Mouse (Mus musculus): Measurements from ENCODE around the gene Tmem25. TPM values are rescaled to one million over a fixed set of nuclear protein-coding genes. Genes with fewer than 3 reads are reported as not detected.

Gene Tmem25
- 0.17 TPM in 1 of 2 replicates, not detected in the other for polyA plus RNA-seq (2012)

DNA sequence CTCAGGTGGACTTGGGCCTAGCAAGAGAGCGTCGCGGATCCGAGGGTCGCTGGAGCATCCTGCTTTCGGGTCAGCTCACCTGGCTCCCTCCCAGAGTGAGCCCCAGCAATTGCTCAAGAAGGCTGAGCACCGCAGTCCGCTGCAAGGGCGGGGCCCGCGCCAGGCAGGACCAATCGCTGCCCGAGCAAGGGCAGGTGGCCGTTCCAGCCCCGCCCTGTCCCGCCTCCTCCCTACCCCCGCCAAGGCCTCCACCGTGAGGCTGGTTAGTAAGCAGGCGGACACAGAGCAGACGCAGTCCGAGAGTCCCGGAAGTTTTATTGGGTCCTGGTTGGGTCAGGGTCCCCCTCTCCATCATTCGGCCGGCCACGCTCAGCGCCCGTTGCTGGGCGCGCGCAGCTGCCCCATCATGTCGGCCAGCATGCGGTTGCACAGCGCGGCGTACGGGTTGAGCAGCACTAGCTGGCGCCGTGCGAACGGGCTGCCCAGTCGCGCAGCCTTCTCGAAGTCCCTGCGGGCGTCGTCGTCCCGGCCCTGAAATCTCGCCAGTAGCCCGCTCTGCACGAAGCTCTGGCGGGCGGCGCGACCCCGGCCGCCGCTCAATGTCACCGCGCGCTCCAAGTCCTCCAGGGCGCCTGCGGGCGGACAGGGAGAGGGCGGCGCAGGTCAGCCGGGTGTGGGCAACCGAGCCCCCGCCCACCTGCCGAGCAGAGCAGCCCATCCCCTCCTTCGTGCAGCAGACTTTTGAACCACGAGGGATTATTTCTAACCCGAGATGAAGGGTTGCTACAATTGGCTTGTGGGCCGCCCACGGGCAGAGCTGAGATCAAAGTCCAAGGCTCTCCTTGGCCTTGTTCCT is at the start of gene Tmem25:
TSS of gene Tmem25 (minus strand) at position 206 of the 856 bp plus-strand sequence.
- TF ChIP-seq GATA1 (IDR thresholded peaks at IDR 0.05; ENCODE audit: low read length): no peak

DNA sequence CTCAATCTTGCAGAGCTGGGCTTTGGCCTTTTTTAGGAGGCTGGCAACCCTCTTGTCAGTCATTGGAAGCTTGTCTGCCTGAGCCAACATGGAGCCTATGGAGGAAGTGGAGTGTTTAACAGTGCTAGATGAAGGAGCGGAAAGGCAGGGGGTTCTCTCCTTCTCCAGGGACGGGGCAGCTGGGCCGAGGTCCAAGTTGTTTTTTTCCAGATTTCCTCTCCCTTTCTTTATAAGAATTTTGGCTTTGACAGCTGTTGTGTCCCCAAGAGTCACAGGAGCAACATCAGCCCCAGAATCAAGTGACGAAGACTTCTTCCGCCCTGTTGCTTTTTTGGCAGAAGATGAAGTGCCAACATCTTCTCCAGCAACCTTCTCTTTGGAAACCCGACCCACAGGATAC is 48.3 kb upstream of the Tmem25 start:
- no peak for TF ChIP-seq GATA1 (IDR thresholded peaks at IDR 0.05; ENCODE audit: low read length)

- no peak for TF ChIP-seq GATA1 (IDR thresholded peaks at IDR 0.05; ENCODE audit: low read length)
Observed at GRCm38 (mm10) chr9:44841241-44841640, 42.1 kb upstream of the Tmem25 start.

DNA sequence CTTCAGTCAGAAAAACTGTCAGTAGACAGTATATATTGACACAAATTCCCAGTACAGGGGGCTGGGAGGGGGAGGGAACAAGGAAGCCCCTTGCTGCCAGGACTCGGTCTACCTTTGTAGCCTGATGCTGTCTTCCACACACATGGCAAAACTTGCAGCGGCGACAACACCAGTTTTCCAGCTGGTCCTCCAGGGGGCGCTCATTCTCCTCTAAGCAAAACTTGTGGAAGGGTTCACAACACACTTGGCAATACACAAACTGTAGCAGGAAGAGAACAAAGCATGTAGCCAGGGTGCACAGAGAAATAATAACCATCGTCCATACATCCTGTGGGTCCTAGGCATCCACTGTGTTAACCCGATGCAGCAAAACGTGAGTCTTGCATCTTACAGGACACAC is 37.3 kb upstream of the Tmem25 start:
- TF ChIP-seq GATA1 (IDR thresholded peaks at IDR 0.05; ENCODE audit: low read length): no peak

- no peak for TF ChIP-seq GATA1 (IDR thresholded peaks at IDR 0.05; ENCODE audit: low read length)
Observed at GRCm38 (mm10) chr9:44832356-44832755, 33.2 kb upstream of the Tmem25 start.

GRCm38 (mm10) chr9:44830506-44830905 is 31.4 kb upstream of the Tmem25 start:
- TF ChIP-seq GATA1 (IDR thresholded peaks at IDR 0.05; ENCODE audit: low read length): no peak

- no peak for TF ChIP-seq GATA1 (IDR thresholded peaks at IDR 0.05; ENCODE audit: low read length)
Observed at GRCm38 (mm10) chr9:44828944-44829343, 29.8 kb upstream of the Tmem25 start.

- TF ChIP-seq GATA1 (IDR thresholded peaks at IDR 0.05; ENCODE audit: low read length): no peak
Observed at GRCm38 (mm10) chr9:44826660-44827059, 27.6 kb upstream of the Tmem25 start.

DNA sequence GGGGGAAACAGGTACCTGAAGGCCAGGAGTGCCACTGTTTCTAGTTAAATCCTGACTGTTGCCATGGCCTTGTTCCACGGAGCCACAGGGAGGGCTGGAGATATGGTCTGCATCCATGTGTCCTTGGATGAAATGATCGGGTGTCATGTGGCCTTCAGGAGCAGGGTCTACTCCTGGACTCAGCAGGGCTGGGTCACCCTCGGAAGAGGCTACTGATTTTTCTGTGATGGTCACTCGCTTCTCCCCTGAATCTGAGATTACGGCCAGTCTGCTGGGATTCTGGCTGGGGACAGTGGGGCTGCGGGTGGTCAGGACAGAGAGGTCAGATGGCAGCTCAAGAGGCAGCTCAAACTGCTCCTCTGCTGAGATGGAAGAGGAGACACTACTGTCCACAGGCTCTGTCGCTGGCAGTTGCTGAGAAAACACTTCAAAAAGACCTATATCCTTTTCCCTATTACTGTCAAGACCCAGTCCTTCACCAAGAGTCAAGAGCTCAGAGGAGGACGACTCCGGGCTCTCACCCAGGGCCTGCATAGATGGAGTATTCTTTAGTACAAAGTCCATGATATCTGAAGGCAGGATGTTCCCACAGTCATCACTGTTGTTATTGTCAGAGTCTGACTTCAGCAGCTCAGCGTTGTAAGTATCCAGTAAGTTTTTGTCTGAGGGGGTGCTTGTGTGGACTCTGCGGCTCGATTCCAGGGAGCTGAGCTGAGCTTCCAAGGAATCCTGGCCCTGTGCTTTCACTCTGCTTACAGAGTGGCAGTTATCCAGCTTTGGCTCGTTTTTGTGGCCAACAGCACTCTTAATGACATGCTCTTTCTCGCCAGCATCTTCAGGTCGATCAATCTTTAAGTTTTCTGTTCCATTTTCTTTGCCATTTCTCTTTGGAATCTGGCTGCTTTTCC is 21.1 kb upstream of the Tmem25 start:
- no peak for TF ChIP-seq GATA1 (IDR thresholded peaks at IDR 0.05; ENCODE audit: low read length)

DNA sequence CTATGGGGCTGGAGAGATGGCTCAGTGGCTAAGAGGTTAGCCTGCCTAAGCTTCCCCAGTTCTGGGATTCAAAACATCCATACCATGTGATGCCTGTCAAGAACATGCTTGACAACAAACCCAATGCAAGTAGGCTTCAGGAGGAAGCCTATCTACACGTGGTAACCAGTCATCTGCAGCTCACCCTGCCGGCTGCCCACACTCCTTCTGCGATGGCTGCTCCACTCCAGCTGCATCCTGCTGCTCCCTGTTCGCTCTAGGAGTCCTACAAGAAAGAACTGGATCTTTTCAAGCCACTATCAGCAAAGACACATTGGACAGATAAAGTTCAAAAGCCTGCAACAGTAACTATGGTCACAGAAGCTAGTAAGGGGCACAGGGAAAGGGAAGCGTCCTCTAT is 18.4 kb upstream of the Tmem25 start:
- no peak for TF ChIP-seq GATA1 (IDR thresholded peaks at IDR 0.05; ENCODE audit: low read length)

- no peak for TF ChIP-seq GATA1 (IDR thresholded peaks at IDR 0.05; ENCODE audit: low read length)
Observed at GRCm38 (mm10) chr9:44814179-44814578, 15.1 kb upstream of the Tmem25 start.

- TF ChIP-seq GATA1 (IDR thresholded peaks at IDR 0.05; ENCODE audit: low read length): no peak
Observed at GRCm38 (mm10) chr9:44810316-44810715, 11.2 kb upstream of the Tmem25 start.

GRCm38 (mm10) chr9:44807778-44808177 is 8.7 kb upstream of the Tmem25 start:
- no peak for TF ChIP-seq GATA1 (IDR thresholded peaks at IDR 0.05; ENCODE audit: low read length)

- no peak for TF ChIP-seq GATA1 (IDR thresholded peaks at IDR 0.05; ENCODE audit: low read length)
Observed at GRCm38 (mm10) chr9:44807141-44807540, 8.0 kb upstream of the Tmem25 start.

- no peak for TF ChIP-seq GATA1 (IDR thresholded peaks at IDR 0.05; ENCODE audit: low read length)
Observed at GRCm38 (mm10) chr9:44805536-44805935, 6.4 kb upstream of the Tmem25 start.

GRCm38 (mm10) chr9:44804678-44805077 is 5.6 kb upstream of the Tmem25 start:
- TF ChIP-seq GATA1 (IDR thresholded peaks at IDR 0.05; ENCODE audit: low read length): no peak

Data from G1E-ER4 (cell line).